Mouse (Mus musculus): ENCODE measurements around the gene Aldoc. TPM values are rescaled to one million over a fixed set of nuclear protein-coding genes. Genes with fewer than 3 reads are reported as not detected.

Aldoc gene
- polyA plus RNA-seq, 1 experiment from 2014 or later: 28.3 TPM

DNA sequence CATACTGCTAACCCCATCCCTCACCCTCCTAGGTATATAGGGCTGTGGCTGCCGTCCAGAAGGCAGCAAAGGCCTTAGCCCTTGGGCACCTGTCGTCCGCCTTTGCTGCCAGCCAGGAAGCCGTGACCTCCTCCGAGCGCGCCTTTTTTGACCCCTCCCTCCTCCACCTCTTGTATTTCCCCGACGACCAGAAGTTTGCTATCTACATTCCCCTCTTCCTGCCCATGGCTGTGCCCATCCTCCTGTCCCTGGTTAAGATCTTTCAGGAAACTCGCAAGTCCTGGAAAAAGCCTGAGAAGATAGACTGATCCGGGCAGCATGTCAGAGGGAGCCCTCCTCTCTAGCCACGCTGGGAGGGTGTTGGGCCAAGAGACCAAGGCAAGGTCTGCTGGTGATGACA, 18.9 kb downstream of the Aldoc start:
- Histone ChIP-seq H3K27me3 (no peaks in the 10 kb centered on the region), H3K4me1 (replicated peaks) (peaks cover 34% of the 10 kb centered on the region), H3K27ac (no peak overlapping the region), H3K9ac (replicated peaks) (no peak overlapping the region), H3K4me3 (replicated peaks) (no peak overlapping the region), H3K4me2 (replicated peaks) (no peak overlapping the region), H3K36me3 (peaks cover 46% of the 10 kb centered on the region), H3K9me3 (no peaks in the 10 kb centered on the region)
- ATAC-seq: no peak
- WGBS: 87% methylated on average over 12 of the region's 12 CpGs

DNA sequence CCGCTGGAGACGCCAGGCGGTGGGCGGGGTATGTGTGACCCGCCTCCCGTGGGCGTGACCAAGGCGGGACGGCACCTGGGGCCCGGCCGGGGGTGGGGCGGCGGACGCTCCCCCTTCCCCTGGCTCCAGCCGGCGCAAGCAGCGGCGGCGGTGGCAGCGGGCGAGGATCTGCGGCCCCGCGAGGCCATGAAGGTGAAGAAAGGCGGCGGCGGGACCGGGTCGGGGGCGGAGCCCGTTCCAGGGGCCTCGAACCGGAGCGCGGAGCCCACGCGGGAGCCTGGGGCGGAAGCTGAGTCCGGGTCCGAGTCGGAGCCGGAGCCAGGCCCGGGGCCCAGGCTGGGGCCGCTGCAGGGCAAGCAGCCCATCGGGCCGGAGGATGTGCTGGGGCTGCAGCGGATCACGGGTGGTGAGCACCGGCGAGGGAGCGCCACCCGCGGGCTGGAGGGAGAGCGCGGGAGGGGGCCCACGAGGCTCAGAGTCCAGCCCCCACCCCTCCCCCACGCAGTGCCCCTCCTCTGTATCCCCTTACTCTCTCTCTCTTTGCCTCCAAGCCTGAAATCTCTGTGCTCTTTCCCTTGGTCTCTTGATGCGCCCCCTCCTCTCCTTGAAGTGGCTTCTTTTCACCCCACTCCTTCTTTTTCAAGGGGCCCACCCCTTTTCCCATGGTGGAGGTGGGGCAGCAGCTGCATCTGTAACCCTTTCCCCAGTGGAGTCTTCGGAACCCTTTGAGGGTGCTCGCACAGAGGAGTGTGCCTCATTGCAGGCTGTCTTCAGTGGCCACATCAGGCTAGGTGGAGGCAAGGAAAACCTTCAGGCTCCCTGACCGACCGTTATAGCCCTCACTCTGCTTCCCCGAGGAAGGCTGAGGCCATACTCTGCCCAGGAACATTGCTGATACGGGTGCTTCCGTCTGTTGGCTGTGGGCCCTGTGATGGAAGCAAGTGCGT, 20.9 kb downstream of the Aldoc start, which contains the start of gene Unc119:
Gene Unc119, plus strand, starts transcription at position 102 of the 947 bp plus-strand sequence.
- peak within 1 kb of the TSS; percentile 81 for H3K4me2 ChIP-seq (replicated peaks)
- WGBS: 1% methylated on average over 54 of the region's 66 CpGs

GRCm38 (mm10) chr11:78344328-78344889, 21.6 kb downstream of the Aldoc start:
- WGBS: 83% methylated on average over 6 of the region's 6 CpGs
- Histone ChIP-seq H3K36me3 (peaks cover 39% of the 10 kb centered on the region), H3K9ac (replicated peaks) (peak overlapping the region; percentile 90), H3K4me1 (replicated peaks) (peaks cover 39% of the 10 kb centered on the region), H3K4me3 (replicated peaks) (peak overlapping the region; percentile 76), H3K4me2 (replicated peaks) (peak overlapping the region; percentile 81), H3K27ac (peak overlapping the region; percentile 87), H3K27me3 (no peaks in the 10 kb centered on the region), H3K9me3 (no peaks in the 10 kb centered on the region)
- no peak for ATAC-seq

More for the DNA sequence above, 20.9 kb downstream of the Aldoc start, which contains the start of gene Unc119:
- Histone ChIP-seq H3K9ac (replicated peaks) (peak within 1 kb of the TSS; percentile 90), H3K4me1 (replicated peaks) (peaks cover 39% of the 10 kb centered on the region), H3K27me3 (no peaks in the 10 kb centered on the region), H3K4me3 (replicated peaks) (peak within 1 kb of the TSS; percentile 76), H3K27ac (peak within 1 kb of the TSS; percentile 87), H3K36me3 (peaks cover 40% of the 10 kb centered on the region), H3K9me3 (no peaks in the 10 kb centered on the region)
- peak; percentile 70 for ATAC-seq

DNA sequence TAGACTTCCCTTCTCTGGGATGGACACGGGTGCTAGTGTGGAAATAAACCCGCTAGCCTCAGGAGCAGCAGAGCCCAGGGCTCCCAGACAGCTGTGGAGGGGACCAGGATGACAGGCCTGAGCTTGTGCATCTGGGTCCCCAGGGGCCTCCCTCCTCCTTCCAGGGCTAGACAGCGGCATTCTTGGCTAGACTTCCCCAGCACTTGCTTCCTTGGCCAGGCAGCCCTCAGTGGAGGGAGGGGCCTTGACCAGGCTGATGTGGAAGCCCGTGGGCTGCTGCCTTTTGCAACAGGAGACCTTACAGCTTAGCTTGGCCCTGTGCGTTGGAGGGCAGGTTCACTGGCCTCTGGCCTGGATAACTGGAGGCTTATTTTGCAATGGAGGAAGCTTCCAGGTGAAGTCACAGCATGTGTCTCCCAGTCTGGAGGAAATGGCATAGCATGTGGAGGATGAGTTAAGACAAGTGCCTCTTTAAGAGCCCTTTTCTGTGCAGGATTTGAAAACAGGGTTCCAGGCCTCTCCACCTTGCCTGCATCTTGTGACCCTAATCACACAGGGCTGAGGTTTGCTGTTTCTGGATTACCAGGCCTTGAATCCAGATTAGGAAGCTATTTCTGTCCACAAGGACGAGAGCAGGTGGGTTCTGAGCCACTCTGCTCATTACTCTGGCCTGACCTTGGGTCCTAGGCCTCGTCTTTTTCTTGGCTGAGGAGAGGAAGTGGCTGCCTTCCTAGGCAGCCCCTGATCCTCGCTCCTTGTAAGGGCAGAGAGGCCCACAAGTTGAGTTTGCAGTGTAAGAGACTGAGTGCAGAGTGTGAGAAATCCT, 22.3 kb downstream of the Aldoc start:
- no peaks in the 10 kb centered on the region for H3K9me3 ChIP-seq
- peak overlapping the region; percentile 55 for H3K9ac ChIP-seq (replicated peaks)
- H3K27ac ChIP-seq: no peak overlapping the region
- peak overlapping the region; percentile 76; the same call in 1 of the 2 replicates for H3K4me3 ChIP-seq (replicated peaks)
- H3K36me3 ChIP-seq: peaks cover 34% of the 10 kb centered on the region
- H3K4me1 ChIP-seq (replicated peaks): peaks cover 39% of the 10 kb centered on the region
- H3K4me2 ChIP-seq (replicated peaks): peak overlapping the region; percentile 81
- ATAC-seq: no peak
- H3K27me3 ChIP-seq: no peaks in the 10 kb centered on the region
- WGBS: 57% methylated on average over 8 of the region's 8 CpGs

- ATAC-seq: no peak
Observed at GRCm38 (mm10) chr11:78345801-78346200, 23.0 kb downstream of the Aldoc start.

GRCm38 (mm10) chr11:78346326-78347069, 23.7 kb downstream of the Aldoc start:
- Histone ChIP-seq H3K36me3 (peaks cover 21% of the 10 kb centered on the region), H3K27me3 (no peaks in the 10 kb centered on the region), H3K27ac (peak overlapping the region; percentile 25; the same call in 1 of the 2 replicates), H3K9ac (replicated peaks) (no peak overlapping the region), H3K4me1 (replicated peaks) (peaks cover 39% of the 10 kb centered on the region), H3K4me2 (replicated peaks) (0 out of 2 replicates have a peak overlapping the region, but pooled peaks have one; percentile 9), H3K9me3 (no peaks in the 10 kb centered on the region), H3K4me3 (replicated peaks) (no peak overlapping the region)
- 67% methylated on average over 6 of the region's 6 CpGs for WGBS
- no peak for ATAC-seq

More at GRCm38 (mm10) chr11:78345801-78346200, 23.0 kb downstream of the Aldoc start:
- no peak overlapping the region for H3K27ac ChIP-seq
- H3K4me2 ChIP-seq (replicated peaks): 0 out of 2 replicates have a peak overlapping the region, but pooled peaks have one; percentile 9
- no peaks in the 10 kb centered on the region for H3K9me3 ChIP-seq
- no peak overlapping the region; the same call in 1 of the 2 replicates for H3K9ac ChIP-seq (replicated peaks)
- WGBS: 83% methylated on average over 7 of the region's 7 CpGs
- peaks cover 28% of the 10 kb centered on the region for H3K36me3 ChIP-seq
- H3K27me3 ChIP-seq: no peaks in the 10 kb centered on the region
- peaks cover 39% of the 10 kb centered on the region for H3K4me1 ChIP-seq (replicated peaks)
- no peak overlapping the region for H3K4me3 ChIP-seq (replicated peaks)

DNA sequence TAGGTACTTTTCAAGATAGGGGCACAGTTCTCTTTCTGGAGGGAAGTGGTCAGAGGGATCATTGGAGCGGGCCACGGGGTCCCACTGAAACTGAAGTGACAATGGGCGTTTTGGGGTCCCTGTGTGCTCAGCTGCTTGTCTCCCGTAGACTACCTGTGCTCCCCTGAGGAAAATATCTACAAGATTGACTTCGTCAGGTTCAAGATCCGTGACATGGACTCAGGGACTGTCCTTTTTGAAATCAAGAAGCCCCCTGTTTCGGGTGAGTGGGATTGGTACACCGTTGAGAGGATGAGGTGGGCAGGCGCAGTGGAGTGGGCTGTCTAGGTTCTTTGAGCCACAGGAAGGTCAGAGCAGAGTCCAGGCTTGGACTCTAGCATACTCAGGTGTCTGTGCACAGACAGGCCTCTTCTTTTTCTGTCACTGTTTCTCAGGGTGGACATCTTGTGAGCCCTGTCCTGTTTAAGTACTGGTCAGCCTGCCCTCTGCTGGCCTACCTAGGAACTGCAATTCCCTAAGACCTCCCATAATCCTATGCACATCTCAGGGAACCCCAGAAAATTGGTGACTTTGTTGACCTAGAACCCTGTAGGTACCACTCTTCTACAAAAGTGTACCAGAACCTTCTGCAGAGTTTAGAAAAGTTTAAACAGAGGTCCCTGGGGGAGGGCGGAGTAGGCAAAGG, 24.4 kb downstream of the Aldoc start:
- Histone ChIP-seq H3K4me1 (replicated peaks) (peaks cover 39% of the 10 kb centered on the region), H3K4me2 (replicated peaks) (no peak overlapping the region), H3K9me3 (no peaks in the 10 kb centered on the region), H3K27me3 (no peaks in the 10 kb centered on the region), H3K27ac (no peak overlapping the region), H3K4me3 (replicated peaks) (no peak overlapping the region), H3K9ac (replicated peaks) (no peak overlapping the region), H3K36me3 (peaks cover 18% of the 10 kb centered on the region)
- ATAC-seq: 0 out of 2 replicates have a peak, but pooled peaks have one; percentile 9
- 91% methylated on average over 10 of the region's 10 CpGs for WGBS

GRCm38 (mm10) chr11:78347908-78348307, 25.1 kb downstream of the Aldoc start:
- Histone ChIP-seq H3K27ac (no peak overlapping the region), H3K4me1 (replicated peaks) (peaks cover 38% of the 10 kb centered on the region), H3K4me3 (replicated peaks) (no peak overlapping the region), H3K36me3 (peaks cover 18% of the 10 kb centered on the region), H3K27me3 (no peaks in the 10 kb centered on the region), H3K9me3 (no peaks in the 10 kb centered on the region), H3K4me2 (replicated peaks) (no peak overlapping the region), H3K9ac (replicated peaks) (no peak overlapping the region)
- no peak for ATAC-seq
- WGBS: 82% methylated on average over 9 of the region's 9 CpGs

- 61% methylated on average over 7 of the region's 7 CpGs for WGBS
- Histone ChIP-seq H3K9me3 (no peaks in the 10 kb centered on the region), H3K4me1 (replicated peaks) (peaks cover 35% of the 10 kb centered on the region), H3K4me3 (replicated peaks) (no peak overlapping the region), H3K27me3 (no peaks in the 10 kb centered on the region), H3K36me3 (peaks cover 18% of the 10 kb centered on the region), H3K4me2 (replicated peaks) (no peak overlapping the region), H3K27ac (no peak overlapping the region), H3K9ac (replicated peaks) (no peak overlapping the region)
- ATAC-seq: no peak
Observed at GRCm38 (mm10) chr11:78348474-78348873, 25.7 kb downstream of the Aldoc start.

- peaks cover 18% of the 10 kb centered on the region for H3K36me3 ChIP-seq
- H3K27ac ChIP-seq: no peak overlapping the region
- H3K9me3 ChIP-seq: no peaks in the 10 kb centered on the region
- no peak overlapping the region for H3K4me3 ChIP-seq (replicated peaks)
- no peak overlapping the region for H3K9ac ChIP-seq (replicated peaks)
- peaks cover 25% of the 10 kb centered on the region for H3K4me1 ChIP-seq (replicated peaks)
- WGBS: 88% methylated on average over 4 of the region's 4 CpGs
- ATAC-seq: no peak
- no peak overlapping the region for H3K4me2 ChIP-seq (replicated peaks)
- no peaks in the 10 kb centered on the region for H3K27me3 ChIP-seq
Observed at GRCm38 (mm10) chr11:78349441-78350358, 26.9 kb downstream of the Aldoc start.

Data from midbrain, embryonic 13.5 days (tissue).